Mouse (Mus musculus) mesoderm, embryonic 11.5 days (tissue): ENCODE data around the gene Tlr7.
"Not testable (repeated sequence)": the region's sequence is repeated elsewhere in the genome, so short reads cannot be mapped to it uniquely, and the experiment has no call there.

Experiments used
- DNase-seq: peaks from one replicate; pipeline ENCODE4 v3.0.0-alpha.2; 2012; ENCODE audit warnings: low read depth, low spot score

Tlr7 gene

DNA sequence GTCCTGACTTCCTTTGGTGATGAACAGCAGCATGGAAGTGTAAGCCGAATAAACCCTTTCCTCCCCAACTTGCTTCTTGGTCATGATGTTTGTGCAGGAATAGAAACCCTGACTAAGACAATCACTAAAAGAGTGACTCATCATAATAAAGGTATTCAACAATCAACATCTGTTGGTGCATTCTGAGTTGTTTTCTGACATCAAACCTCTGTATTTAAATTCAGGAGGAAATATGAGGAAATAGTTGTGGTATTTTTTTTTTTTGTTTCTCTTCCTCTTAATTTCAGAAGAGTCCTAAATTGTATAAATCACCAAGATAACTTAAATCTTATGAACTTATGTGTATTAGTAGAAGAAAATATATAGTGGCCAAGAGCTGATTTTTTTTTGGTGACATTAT lies 28.3 kb downstream of the Tlr7 start:
- DNase-seq = not testable (repeated sequence)

DNA sequence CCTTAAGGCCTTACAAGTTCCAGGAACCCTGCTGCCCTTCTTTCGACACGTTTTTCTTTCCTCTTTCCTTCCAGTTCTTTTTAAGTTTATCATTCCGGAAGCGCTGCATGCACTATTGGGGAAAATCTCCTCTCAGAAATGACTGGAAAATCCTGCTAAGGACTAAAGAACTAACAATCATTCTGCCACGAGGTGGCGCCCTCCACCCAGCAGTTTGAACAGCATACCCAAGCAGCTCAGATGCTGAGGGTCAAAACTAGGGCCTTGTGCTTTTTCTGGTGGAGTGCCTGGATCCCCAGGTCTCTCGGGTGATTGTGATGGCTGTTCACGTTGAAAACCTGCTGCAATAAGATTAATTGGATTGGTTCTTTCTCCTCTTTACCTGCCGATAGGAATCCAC lies 53.4 kb downstream of the Tlr7 start:
- peak; percentile 76 for DNase-seq

DNA sequence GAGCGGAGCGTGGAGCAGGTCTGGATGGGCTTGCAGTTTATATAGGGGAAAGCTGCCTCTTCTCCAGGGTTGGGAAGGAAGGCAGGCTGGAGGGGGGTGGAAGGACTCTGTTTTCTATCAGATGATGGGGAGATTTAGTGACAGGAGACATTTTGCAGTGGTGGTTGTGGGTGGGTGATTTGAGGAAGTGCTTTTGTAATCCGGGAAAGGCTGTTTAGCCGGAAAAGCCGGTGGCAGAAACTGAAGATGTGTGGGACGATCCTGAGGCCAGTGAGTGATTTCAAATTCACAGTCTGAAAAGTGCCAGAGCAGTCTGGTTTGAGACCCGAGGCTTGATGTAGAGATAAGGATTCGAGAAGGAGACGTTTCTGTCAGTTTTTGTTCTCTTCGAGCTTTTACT lies 53.8 kb downstream of the Tlr7 start:
- DNase-seq = no peak

DNA sequence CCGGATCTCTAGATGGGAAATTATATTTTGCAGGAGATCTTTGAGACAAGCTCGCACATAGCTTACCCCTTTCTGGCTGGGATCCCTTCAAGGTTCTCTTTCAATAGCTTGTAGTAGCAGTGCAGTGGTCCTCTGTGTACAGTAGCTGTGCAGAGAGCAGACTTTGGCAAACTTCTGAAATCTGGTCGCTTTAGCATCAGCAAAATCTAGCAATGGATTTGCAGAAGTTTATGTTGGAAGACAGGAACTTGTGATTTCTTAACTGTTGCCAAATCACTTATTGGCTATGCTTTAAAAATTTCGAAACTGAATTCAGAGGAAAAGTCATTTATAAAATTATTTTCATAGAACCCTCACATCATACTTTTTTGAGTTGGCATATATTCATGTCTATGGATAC lies 66.3 kb downstream of the Tlr7 start, which contains the start of gene Tlr8:
Tlr8 (minus strand) TSS at position 244 of the 400 bp plus-strand sequence.
- DNase-seq = no peak

- no peak for DNase-seq
Observed at GRCm38 (mm10) chrX:167263530-167263929, 66.8 kb downstream of the Tlr7 start.
